Comparison of ENCODE assay signal across 42 mouse cellular contexts in the genomic region with DNA sequence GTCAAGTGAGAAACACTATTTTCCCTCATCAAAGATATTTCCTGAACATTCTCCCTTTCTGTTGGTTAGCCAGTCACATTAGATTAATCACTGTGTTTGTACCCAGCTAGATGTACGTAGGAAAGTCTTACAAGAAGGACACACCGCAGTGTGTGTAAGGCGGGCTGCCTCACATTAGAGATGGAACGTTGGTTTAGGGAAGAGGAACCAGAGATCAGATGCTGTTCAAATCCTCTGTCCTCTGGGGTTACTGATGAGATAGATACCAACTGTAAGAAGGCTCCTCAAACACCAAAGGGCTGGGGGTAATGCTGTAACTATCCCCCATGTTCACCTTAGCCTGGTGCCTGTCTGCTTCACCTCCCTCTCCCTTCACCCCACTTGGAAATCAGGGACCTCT. TPM values are rescaled to one million over a fixed set of nuclear protein-coding genes. Genes with fewer than 3 reads are reported as not detected.
"Had no signal": no experiment of that assay in that cellular context is flagged by ENCODE, and none has a peak within 500 bp of the region (broad histone marks: within the 10 kb centered on the region; RNA-seq: fewer than 3 reads in every experiment).

No protein-coding gene starts in this region.

- H3K4me3 ChIP-seq: limb, embryonic 10.5 days; limb, embryonic 12.5 days; limb, embryonic 13.5 days; limb, embryonic 15.5 days; liver, embryonic 12.5 days; liver, embryonic 13.5 days; liver, embryonic 15.5 days; lung, embryonic 15.5 days; midbrain, embryonic 10.5 days; midbrain, embryonic 12.5 days; midbrain, embryonic 13.5 days; midbrain, embryonic 15.5 days; myocyte; neural tube, embryonic 12.5 days had no signal

- H3K9me3 ChIP-seq: limb, embryonic 10.5 days; limb, embryonic 12.5 days; limb, embryonic 13.5 days; limb, embryonic 15.5 days; liver, embryonic 12.5 days; liver, embryonic 13.5 days; liver, embryonic 15.5 days; lung, embryonic 15.5 days; megakaryocyte, embryonic 14.5 days; midbrain, embryonic 10.5 days; midbrain, embryonic 12.5 days; midbrain, embryonic 13.5 days; midbrain, embryonic 15.5 days; neural tube, embryonic 12.5 days had no signal

- H3K4me1 ChIP-seq: limb, embryonic 10.5 days; limb, embryonic 12.5 days; limb, embryonic 13.5 days; limb, embryonic 15.5 days; liver, embryonic 15.5 days; lung, embryonic 15.5 days; midbrain, embryonic 10.5 days; midbrain, embryonic 12.5 days; midbrain, embryonic 13.5 days; midbrain, embryonic 15.5 days; neural tube, embryonic 12.5 days had no signal

- ATAC-seq: liver, embryonic 12.5 days; liver, postnatal 0 days; lung, postnatal 0 days; midbrain, embryonic 13.5 days; midbrain, embryonic 15.5 days; midbrain, embryonic 16.5 days had no signal

- H3K4me2 ChIP-seq: limb, embryonic 12.5 days; limb, embryonic 13.5 days; limb, embryonic 15.5 days; liver, embryonic 11.5 days; liver, embryonic 12.5 days; liver, embryonic 13.5 days; liver, embryonic 15.5 days; lung, embryonic 14.5 days; lung, embryonic 15.5 days; midbrain, embryonic 11.5 days; midbrain, embryonic 12.5 days; midbrain, embryonic 13.5 days; midbrain, embryonic 15.5 days; neural tube, embryonic 12.5 days had no signal

- H3K27me3 ChIP-seq: limb, embryonic 12.5 days; limb, embryonic 13.5 days; limb, embryonic 15.5 days; liver, embryonic 13.5 days; lung, embryonic 15.5 days; midbrain, embryonic 12.5 days; midbrain, embryonic 13.5 days; midbrain, embryonic 15.5 days; neural tube, embryonic 12.5 days had no signal

- H3K27ac ChIP-seq: limb, embryonic 10.5 days; limb, embryonic 12.5 days; limb, embryonic 13.5 days; limb, embryonic 15.5 days; liver, embryonic 12.5 days; liver, embryonic 13.5 days; liver, embryonic 14.5 days; liver, embryonic 15.5 days; lung, embryonic 15.5 days; macrophage; midbrain, embryonic 10.5 days; midbrain, embryonic 12.5 days; midbrain, embryonic 13.5 days; midbrain, embryonic 15.5 days; neural tube, embryonic 12.5 days had no signal

- H3K9ac ChIP-seq: limb, embryonic 12.5 days; limb, embryonic 13.5 days; limb, embryonic 15.5 days; liver, embryonic 12.5 days; liver, embryonic 13.5 days; liver, embryonic 14.5 days; liver, embryonic 15.5 days; liver, postnatal 0 days; lung, embryonic 14.5 days; lung, embryonic 15.5 days; midbrain, embryonic 12.5 days; midbrain, embryonic 13.5 days; midbrain, embryonic 15.5 days; neural tube, embryonic 12.5 days had no signal

- H3K36me3 ChIP-seq: limb, embryonic 10.5 days; limb, embryonic 12.5 days; limb, embryonic 13.5 days; limb, embryonic 15.5 days; liver, embryonic 12.5 days; liver, embryonic 13.5 days; liver, embryonic 15.5 days; lung, embryonic 15.5 days; midbrain, embryonic 10.5 days; midbrain, embryonic 12.5 days; midbrain, embryonic 13.5 days; midbrain, embryonic 15.5 days; neural tube, embryonic 12.5 days had no signal

- DNase-seq: left cerebral cortex, postnatal 4 days; liver; liver, embryonic 13.5 days; liver, postnatal 0 days; lung, adult 18-20 months; lung, adult 2 months; lung, embryonic 14.5 days; lung, postnatal 10 days; lung, postnatal 14 days; lung, postnatal 36 days; lung, postnatal 4 days; midbrain, embryonic 14.5 days had no signal

RNA-seq across cellular contexts. Expression of a gene that starts 19.7 kb away (rescaled TPM):
- total RNA-seq: megakaryocyte-erythroid progenitor cell, adult 5-6 weeks had no signal

RNA-seq across cellular contexts. Expression of a gene that starts 24.8 kb away (rescaled TPM):
- total RNA-seq: left cerebral cortex, postnatal 10 days; left cerebral cortex, postnatal 14 days; left cerebral cortex, postnatal 4 days; liver, adult 2 months; megakaryocyte progenitor cell, adult 5-6 weeks; megakaryocyte, adult 5-6 weeks; megakaryocyte-erythroid progenitor cell, adult 5-6 weeks had no signal
- polyA plus RNA-seq: limb, embryonic 10.5 days; limb, embryonic 11.5 days; limb, embryonic 12.5 days; limb, embryonic 13.5 days; limb, embryonic 14.5 days; limb, embryonic 15.5 days; liver, adult 2 months; liver, embryonic 11.5 days; liver, embryonic 12.5 days; liver, embryonic 13.5 days; liver, embryonic 14.5 days; liver, embryonic 15.5 days; liver, embryonic 16.5 days; liver, postnatal 0 days; lung, adult 2 months; lung, embryonic 14.5 days; lung, embryonic 15.5 days; lung, embryonic 16.5 days; lung, postnatal 0 days; macrophage; midbrain, embryonic 10.5 days; myocyte; neural tube, embryonic 12.5 days had no signal

RNA-seq across cellular contexts. Expression of a gene that starts 37.2 kb away (rescaled TPM):
- total RNA-seq: megakaryocyte-erythroid progenitor cell, adult 5-6 weeks had no signal
